Mouse (Mus musculus): Measurements from ENCODE around the gene Serpina6.

- TF ChIP-seq CTCF (IDR thresholded peaks at IDR 0.05; ENCODE audit: low read depth) (no peak), EP300 (optimal IDR thresholded peaks at IDR 0.05) (no peak)
Observed at GRCm38 (mm10) chr12:103665286-103665685, 8.3 kb upstream of the Serpina6 start.

Measured in stomach, postnatal 0 days (tissue).